In genomic region chr17:43869677-43870076, GRCm38 (mm10) we compare ENCODE assay signal across 8 mouse cellular contexts.
DNase-seq lines count a peak whose midpoint lies in the region; ATAC-seq and TF ChIP-seq lines count a peak whose summit lies in the region.

No protein-coding gene starts in this region.

- peak; percentile 55 to 91 for DNase-seq in heart, adult 18-20 months
- peak; percentile 81 for DNase-seq in brain, embryonic 14.5 days (ENCODE audit: low read depth)
- DNase-seq in forebrain, embryonic 14.5 days (ENCODE audit: low spot score), result peak; percentile 74
- peak; percentile 41 to 73 for DNase-seq in kidney, adult 8-10 months
- peak; percentile 35 for DNase-seq in liver, adult 2 months (ENCODE audit: extremely low read depth, low read depth, low spot score)
- peak; percentile 32 for DNase-seq in retina, adult 2 months (ENCODE audit: low read depth, low spot score)
- DNase-seq in thymus, postnatal 36 days, result peak; percentile 32 to 43

- no peaks in the 10 kb centered on the region; the same call in 1 of the 2 replicates for H3K9me3 ChIP-seq in heart, embryonic 12.5 days (replicated peaks)
- H3K9me3 ChIP-seq in forebrain, embryonic 14.5 days (replicated peaks; ENCODE audit: control insufficient read depth, low read length), result no peaks in the 10 kb centered on the region

- TF ChIP-seq CTCF in brain, embryonic 14.5 days (IDR thresholded peaks at IDR 0.05; ENCODE audit: borderline replicate concordance, extremely low read depth, insufficient read depth, insufficient read length), result peak; percentile 92
- peak; percentile 88 for TF ChIP-seq CTCF in liver, adult 2 months (IDR thresholded peaks at IDR 0.05; ENCODE audit: low read depth, low read length)

- no peak overlapping the region for H3K9ac ChIP-seq in heart, embryonic 12.5 days
- no peak overlapping the region for H3K9ac ChIP-seq in forebrain, embryonic 14.5 days (ENCODE audit: low read length)
- no peak overlapping the region for H3K9ac ChIP-seq in liver, adult 2 months (ENCODE audit: low read depth, low read length)

- 17% methylated on average over 5 of the region's 5 CpGs for WGBS in heart, embryonic 12.5 days
- WGBS in forebrain, embryonic 14.5 days, result 23% methylated on average over 5 of the region's 5 CpGs
- WGBS in liver, adult 2 months, result 6% methylated on average over 5 of the region's 5 CpGs

- H3K27ac ChIP-seq in heart, embryonic 12.5 days (ENCODE audit: poor library complexity, severe bottlenecking), result no peak overlapping the region
- H3K27ac ChIP-seq in forebrain, embryonic 14.5 days (ENCODE audit: low read depth, low read length), result no peak overlapping the region
- H3K27ac ChIP-seq in liver, adult 2 months (replicated peaks; ENCODE audit: insufficient read depth, low read depth, low read length), result no peak overlapping the region

- H3K4me3 ChIP-seq in heart, embryonic 12.5 days, result no peak overlapping the region
- H3K4me3 ChIP-seq in forebrain, embryonic 14.5 days (ENCODE audit: low read depth, low read length), result no peak overlapping the region
- H3K4me3 ChIP-seq in liver, adult 2 months (ENCODE audit: insufficient read depth, low read depth, low read length), result no peak overlapping the region

- H3K4me2 ChIP-seq in heart, embryonic 12.5 days, result no peak overlapping the region
- H3K4me2 ChIP-seq in forebrain, embryonic 14.5 days (ENCODE audit: low read length), result no peak overlapping the region

- no peaks in the 10 kb centered on the region for H3K36me3 ChIP-seq in heart, embryonic 12.5 days
- H3K36me3 ChIP-seq in forebrain, embryonic 14.5 days (ENCODE audit: control insufficient read depth, insufficient read depth, low read length), result no peaks in the 10 kb centered on the region
- H3K36me3 ChIP-seq in liver, adult 2 months (ENCODE audit: control insufficient read depth, insufficient read depth, low read length), result no peaks in the 10 kb centered on the region

- TF ChIP-seq POLR2A in brain, embryonic 14.5 days (IDR thresholded peaks at IDR 0.05; ENCODE audit: borderline replicate concordance, extremely low read depth, insufficient read depth, insufficient read length, poor library complexity, severe bottlenecking), result no peak
- TF ChIP-seq POLR2A in liver, adult 2 months (IDR thresholded peaks at IDR 0.05; ENCODE audit: extremely low read depth, insufficient read depth, low read length), result no peak

- no peaks in the 10 kb centered on the region for H3K27me3 ChIP-seq in heart, embryonic 12.5 days (replicated peaks)
- no peaks in the 10 kb centered on the region for H3K27me3 ChIP-seq in forebrain, embryonic 14.5 days (replicated peaks; ENCODE audit: control insufficient read depth, insufficient read depth, low read length)
- H3K27me3 ChIP-seq in liver, adult 2 months (ENCODE audit: control insufficient read depth, insufficient read depth, low read length), result no peaks in the 10 kb centered on the region; the same call in 1 of the 2 replicates

- no peaks in the 10 kb centered on the region for H3K79me2 ChIP-seq in liver, adult 2 months (ENCODE audit: control insufficient read depth, insufficient read depth, low read length)

- peaks cover 5% of the 10 kb centered on the region for H3K4me1 ChIP-seq in heart, embryonic 12.5 days (replicated peaks)
- H3K4me1 ChIP-seq in forebrain, embryonic 14.5 days (ENCODE audit: control insufficient read depth, insufficient read depth, low read length), result no peaks in the 10 kb centered on the region
- H3K4me1 ChIP-seq in liver, adult 2 months (ENCODE audit: control insufficient read depth, insufficient read depth, low read length), result no peaks in the 10 kb centered on the region

- no peak for ATAC-seq in heart, embryonic 12.5 days (ENCODE audit: insufficient number of reproducible peaks, low FRiP score)
- peak; percentile 65; the same call in 1 of the 2 replicates for ATAC-seq in forebrain, embryonic 14.5 days
